In genomic region chr4:85790226-85790625, GRCm38 (mm10) we compare ENCODE assay signal across 9 mouse cellular contexts.
A peak's percentile ranks its signal among the peaks of the same experiment; 100 is the strongest.
DNase-seq lines count a peak whose midpoint lies in the region.
"Had no signal": no experiment of that assay in that cellular context is flagged by ENCODE, and none has a peak within 500 bp of the region (broad histone marks: within the 10 kb centered on the region; RNA-seq: fewer than 3 reads in every experiment).

No protein-coding gene starts in this region.

- intact Hi-C loops in left cerebral cortex, postnatal 14 days (cut with DNase I), result no loop called here

- peak; percentile 41 for DNase-seq in adrenal gland, postnatal 14 days
- no peak for DNase-seq in adrenal gland, adult 18-20 months (ENCODE audit: low spot score in 2 of 2)
- DNase-seq in kidney, postnatal 14 days, result peak; percentile 16
- DNase-seq in kidney, postnatal 25 days, result no peak
- DNase-seq in ZHBTc4 (ENCODE audit: low read depth, low spot score), result peak; percentile 56
- peak; percentile 3 for DNase-seq in lung, postnatal 14 days
- no peak for DNase-seq in yolk sac, embryonic 10.5 days (ENCODE audit: low spot score)
- no peak for DNase-seq in left cerebral cortex, postnatal 14 days (ENCODE audit: low spot score in 2 of 2)
- DNase-seq: cerebellum, postnatal 14 days had no signal

Comparison
In these comparisons a context has a peak if more than half of its experiments do, and no peak if none do; other contexts are left out.
1. DNase-seq: peak in adrenal gland, postnatal 14 days (single experiment), kidney, postnatal 14 days (single experiment), ZHBTc4 (single experiment) and lung, postnatal 14 days (single experiment); none in adrenal gland, adult 18-20 months (0 of 2), kidney, postnatal 25 days (0 of 2), yolk sac, embryonic 10.5 days (single experiment) and left cerebral cortex, postnatal 14 days (0 of 2).